Mouse (Mus musculus) cerebellum, adult 2 months (tissue): Measurements from ENCODE around the gene Lpar3.

ENCODE experiments used
- CTCF ChIP-seq: fragments of 200-500 bp; IDR thresholded peaks from 2 replicates; pipeline ENCODE4 v1.5.1; 2011; ENCODE audit warnings: low read depth, mild to moderate bottlenecking, control low read depth, low read length, moderate library complexity, borderline replicate concordance; ENCODE audit not compliant: insufficient read depth
- POLR2A ChIP-seq: fragments of 200-500 bp; IDR thresholded peaks from 2 replicates; pipeline ENCODE4 v1.6.1; 2011; ENCODE audit warnings: low read length, control low read depth, borderline replicate concordance; ENCODE audit not compliant: insufficient read depth

DNA sequence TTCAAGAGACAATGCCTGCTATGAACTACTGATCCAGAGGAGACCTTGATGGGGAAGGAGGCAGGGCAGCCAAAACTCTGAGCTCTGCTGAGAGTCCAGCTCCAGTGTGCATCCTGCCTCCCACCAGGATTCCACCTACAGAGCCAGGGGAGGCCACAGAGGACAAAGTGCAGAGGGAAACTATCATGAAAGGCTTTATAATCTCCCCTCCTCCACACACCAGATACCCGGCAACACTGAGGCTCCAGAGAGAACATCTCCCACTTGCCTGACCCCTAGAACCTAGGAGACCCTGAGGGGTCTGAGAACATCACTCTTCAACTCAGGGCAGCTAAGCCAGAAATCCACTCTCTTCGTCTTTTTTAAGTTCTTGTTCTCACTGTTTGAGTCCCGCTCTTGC lies 71.2 kb downstream of the Lpar3 start:
- TF ChIP-seq CTCF: no peak
- TF ChIP-seq POLR2A: no peak
